Mouse (Mus musculus) liver, postnatal 0 days (tissue): ENCODE data around the gene Pip4k2b.

ENCODE experiments used
- CTCF ChIP-seq: sonication (generic); IDR thresholded peaks from 2 replicates; pipeline ENCODE4 v1.5.1; 2016; ENCODE audit warnings: antibody characterized with exemption, low read depth
- EP300 ChIP-seq: IDR thresholded peaks from 2 replicates; pipeline ENCODE4 v1.6.1; 2016; ENCODE audit warnings: antibody characterized with exemption, low read depth, mild to moderate bottlenecking

DNA sequence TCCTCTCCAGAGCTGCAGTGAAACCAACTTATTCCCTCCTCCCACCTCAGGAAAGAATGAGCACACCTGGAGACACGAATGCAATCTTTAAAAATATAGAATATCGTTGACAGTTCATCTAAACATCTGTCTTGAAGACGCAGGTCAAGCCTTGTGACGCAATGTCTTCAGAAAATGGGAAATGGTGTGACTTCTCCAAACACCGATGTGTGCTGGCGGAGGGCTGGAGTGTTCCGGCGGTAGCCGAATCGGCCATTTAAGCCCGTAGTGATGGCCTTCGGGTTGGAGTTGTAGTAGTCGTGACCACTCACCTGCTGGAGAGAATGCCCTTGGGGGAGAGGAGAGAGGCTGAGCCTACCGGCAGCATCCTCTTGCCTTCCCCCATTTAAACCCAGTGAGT lies 26.9 kb upstream of the Pip4k2b start:
- no peak for TF ChIP-seq CTCF
- no peak for TF ChIP-seq EP300
